ENCODE assay signal across 14 mouse cellular contexts in the genomic region with DNA sequence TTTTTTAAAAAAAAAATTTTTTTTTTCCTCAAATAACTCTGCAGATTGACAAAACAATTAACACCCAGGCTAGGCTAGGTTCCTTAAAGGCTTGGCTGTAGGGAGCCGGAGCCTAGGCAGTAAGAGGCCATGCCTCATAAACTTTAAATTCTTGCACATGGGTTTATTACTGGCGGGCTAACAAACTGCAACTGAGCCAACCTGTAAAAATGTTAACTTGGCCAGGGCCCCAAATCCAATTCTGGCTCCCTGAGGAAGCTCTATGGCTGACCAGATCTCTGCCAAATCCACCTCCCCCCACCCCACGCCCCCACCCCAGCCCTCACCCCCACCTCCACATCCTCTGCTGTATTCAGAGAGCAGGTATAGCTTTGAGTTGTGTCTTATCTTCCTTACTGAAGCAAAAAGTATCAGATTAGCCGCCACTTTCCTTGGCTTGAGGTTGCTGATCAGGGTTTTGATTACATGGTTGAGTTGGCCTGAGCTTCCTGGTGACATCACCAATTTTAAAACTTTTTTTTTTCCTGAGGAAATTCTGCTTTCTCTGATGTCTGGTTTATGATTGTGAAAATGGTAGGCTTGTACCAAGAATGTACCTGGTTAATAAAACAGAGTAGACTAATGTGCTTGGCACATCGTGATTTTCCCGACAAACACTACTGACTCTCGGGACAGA. TPM values are rescaled to one million over a fixed set of nuclear protein-coding genes. Genes with fewer than 3 reads are reported as not detected.
DNase-seq lines count a peak whose midpoint lies in the region; ATAC-seq and TF ChIP-seq lines count a peak whose summit lies in the region.
"Had no signal": no experiment of that assay in that cellular context is flagged by ENCODE, and none has a peak within 500 bp of the region (broad histone marks: within the 10 kb centered on the region; RNA-seq: fewer than 3 reads in every experiment).

No protein-coding gene starts in this region.

- H3K27ac ChIP-seq in heart, embryonic 14.5 days (replicated peaks in 1 of 2; ENCODE audit: control insufficient read depth in 1 of 2, insufficient read depth in 1 of 2, low read depth in 2 of 2, low read length in 2 of 2) = peak overlapping the region; percentile 81 to 92
- no peak overlapping the region for H3K27ac ChIP-seq in heart, adult 2 months
- H3K27ac ChIP-seq in intestine, embryonic 14.5 days (ENCODE audit: low read depth) = peak overlapping the region; percentile 62
- H3K27ac ChIP-seq in limb, embryonic 10.5 days = peak overlapping the region; percentile 91
- H3K27ac ChIP-seq in layer of hippocampus, adult 2 months = no peak overlapping the region
- H3K27ac ChIP-seq: liver, embryonic 15.5 days had no signal

- peak overlapping the region; percentile 85 for H3K4me2 ChIP-seq in heart, embryonic 14.5 days (ENCODE audit: low read length)
- H3K4me2 ChIP-seq in intestine, embryonic 14.5 days (ENCODE audit: low read length) = peak overlapping the region; percentile 84

- no peaks in the 10 kb centered on the region for H3K9me3 ChIP-seq in heart, embryonic 14.5 days (ENCODE audit: control insufficient read depth, low read length)
- no peaks in the 10 kb centered on the region for H3K9me3 ChIP-seq in intestine, embryonic 14.5 days (ENCODE audit: control insufficient read depth, low read length)
- H3K9me3 ChIP-seq in limb, embryonic 10.5 days (replicated peaks) = no peaks in the 10 kb centered on the region
- H3K9me3 ChIP-seq: liver, embryonic 15.5 days had no signal

- no peak for TF ChIP-seq POLR2A in heart, adult 2 months (IDR thresholded peaks at IDR 0.05; ENCODE audit: insufficient read depth, low read depth, low read length)

- no peak for ATAC-seq in heart, embryonic 14.5 days (ENCODE audit: insufficient number of reproducible peaks, insufficient read depth, low FRiP score, low read depth)
- ATAC-seq in intestine, embryonic 14.5 days (replicated peaks; ENCODE audit: low FRiP score, low TSS enrichment, low read depth) = no peak
- no peak for ATAC-seq in erythroid progenitor cell, adult 5-6 weeks (replicated peaks; ENCODE audit: low FRiP score, poor library complexity, severe bottlenecking)
- ATAC-seq: forebrain, embryonic 14.5 days had no signal

- no peak for TF ChIP-seq CTCF in heart, adult 2 months (IDR thresholded peaks at IDR 0.05)
- no peak for TF ChIP-seq CTCF in layer of hippocampus, adult 2 months (conservative IDR thresholded peaks at IDR 0.05)

- no peak for TF ChIP-seq EP300 in heart, adult 2 months (IDR thresholded peaks at IDR 0.05; ENCODE audit: insufficient read depth, low read depth, low read length)

- H3K27me3 ChIP-seq in heart, embryonic 14.5 days (ENCODE audit: control insufficient read depth, insufficient read depth, low read length) = no peaks in the 10 kb centered on the region
- H3K27me3 ChIP-seq in heart, adult 2 months (ENCODE audit: control insufficient read depth, insufficient read depth, low read length) = peaks cover 15% of the 10 kb centered on the region
- no peaks in the 10 kb centered on the region for H3K27me3 ChIP-seq in intestine, embryonic 14.5 days (replicated peaks; ENCODE audit: control insufficient read depth, insufficient read depth, low read length)
- H3K27me3 ChIP-seq in limb, embryonic 10.5 days (ENCODE audit: low read depth, poor library complexity, severe bottlenecking) = peaks cover 22% of the 10 kb centered on the region

- intact Hi-C loops in heart, adult 2 months (cut with DNase I) = no loop called here

- H3K9ac ChIP-seq in heart, embryonic 14.5 days (ENCODE audit: low read length) = peak overlapping the region; percentile 92
- no peak overlapping the region for H3K9ac ChIP-seq in heart, adult 2 months (ENCODE audit: low read depth, low read length)
- H3K9ac ChIP-seq in intestine, embryonic 14.5 days (ENCODE audit: low read length) = peak overlapping the region; percentile 72; the same call in 1 of the 2 replicates
- H3K9ac ChIP-seq: liver, embryonic 15.5 days had no signal

- H3K36me3 ChIP-seq in heart, embryonic 14.5 days (ENCODE audit: control insufficient read depth, insufficient read depth, low read length) = peaks cover 2% of the 10 kb centered on the region; the same call in 1 of the 2 replicates
- no peaks in the 10 kb centered on the region for H3K36me3 ChIP-seq in heart, adult 2 months (ENCODE audit: control insufficient read depth, insufficient read depth, low read length)
- 0 out of 2 replicates have a peak, but pooled peaks cover 5% of the 10 kb centered on the region for H3K36me3 ChIP-seq in intestine, embryonic 14.5 days (ENCODE audit: control insufficient read depth, insufficient read depth, low read length)
- peaks cover 15% of the 10 kb centered on the region; the same call in 1 of the 2 replicates for H3K36me3 ChIP-seq in limb, embryonic 10.5 days
- H3K36me3 ChIP-seq: liver, embryonic 15.5 days had no signal

- H3K4me1 ChIP-seq in heart, embryonic 14.5 days (ENCODE audit: control insufficient read depth in 2 of 2, insufficient read depth in 2 of 2, low read length in 2 of 2) = peaks cover 16 to 43% of the 10 kb centered on the region in 2 experiments
- H3K4me1 ChIP-seq in heart, adult 2 months (ENCODE audit: control insufficient read depth, insufficient read depth, low read length) = peaks cover 1% of the 10 kb centered on the region
- H3K4me1 ChIP-seq in intestine, embryonic 14.5 days (replicated peaks; ENCODE audit: control insufficient read depth, insufficient read depth, low read length) = peaks cover 40% of the 10 kb centered on the region
- peaks cover 82% of the 10 kb centered on the region for H3K4me1 ChIP-seq in limb, embryonic 10.5 days

- no peaks in the 10 kb centered on the region for H3K79me2 ChIP-seq in heart, adult 2 months (replicated peaks; ENCODE audit: control insufficient read depth, insufficient read depth, low read length)

- 49% methylated on average over 7 of the region's 7 CpGs for WGBS in heart, embryonic 14.5 days
- 60% methylated on average over 7 of the region's 7 CpGs for WGBS in heart, adult 2 months
- 30% methylated on average over 7 of the region's 7 CpGs for WGBS in intestine, embryonic 14.5 days
- WGBS in limb, embryonic 10.5 days = 50% methylated on average over 7 of the region's 7 CpGs

- no peak for DNase-seq in heart, adult 2 months
- DNase-seq in NIH3T3 (ENCODE audit: low read depth) = peak; percentile 83
- no peak for DNase-seq in intestine, embryonic 14.5 days (ENCODE audit: low spot score)
- DNase-seq in limb, embryonic 10.5 days (ENCODE audit: low spot score) = no peak
- no peak for DNase-seq in gastrocnemius, postnatal 10 days
- no peak for DNase-seq in layer of hippocampus, adult 2 months (ENCODE audit: low spot score in 2 of 2)
- DNase-seq: adrenal gland, adult 2 months; cerebellum, adult 9-10 months had no signal

- H3K4me3 ChIP-seq in heart, embryonic 14.5 days (ENCODE audit: control insufficient read depth in 1 of 2, insufficient read depth in 1 of 2, low read depth in 1 of 2, low read length in 2 of 2) = peak overlapping the region; percentile 66 to 68; a peak in 3 of 4 replicates
- H3K4me3 ChIP-seq in heart, adult 2 months = no peak overlapping the region
- peak overlapping the region; percentile 50; the same call in 1 of the 2 replicates for H3K4me3 ChIP-seq in intestine, embryonic 14.5 days (ENCODE audit: low read depth, low read length)
- H3K4me3 ChIP-seq in limb, embryonic 10.5 days = peak overlapping the region; percentile 71
- no peak overlapping the region for H3K4me3 ChIP-seq in layer of hippocampus, adult 2 months

RNA-seq across cellular contexts. Expression of a gene that starts 1.9 kb away (rescaled TPM):
- 9.2 and 15.0 TPM in 2 replicates for polyA plus RNA-seq in heart, embryonic 14.5 days (2014; fragmentation: Nextera tagmentation; extraction: Ambion mirVana)
- total RNA-seq in heart, adult 2 months (2021) = 1 to 10 TPM in 1 of 2 experiments, under 1 TPM in 1; 0.91 to 1.1 TPM
- polyA plus RNA-seq in heart, adult 2 months (2012; rRNA removed) = 1.2 and 1.4 TPM in 2 replicates
- 16.1 and 19.2 TPM in 2 replicates for polyA plus RNA-seq in intestine, embryonic 14.5 days (2014; fragmentation: Nextera tagmentation; extraction: Ambion mirVana)
- polyA plus RNA-seq in limb, embryonic 10.5 days (2016; fragmentation: Nextera tagmentation; extraction: Ambion mirVana) = 29.7 and 34.5 TPM in 2 replicates
- under 1 TPM; 0.50 to 0.70 TPM for total RNA-seq in gastrocnemius, postnatal 10 days (2021)
- not detected in 2 replicates for total RNA-seq in erythroid progenitor cell, adult 5-6 weeks (2015; ENCODE audit: low replicate concordance)
- total RNA-seq in erythroid progenitor cell, adult 5-6 weeks (2017; ENCODE audit: low replicate concordance) = not detected in 2 replicates
- total RNA-seq in layer of hippocampus, adult 2 months (2021) = not detected

RNA-seq across cellular contexts. Expression of a gene that starts 12.3 kb away (rescaled TPM):
- polyA plus RNA-seq in heart, embryonic 14.5 days (2014; fragmentation: Nextera tagmentation; extraction: Ambion mirVana) = not detected in 2 replicates
- total RNA-seq in heart, adult 2 months (2021) = not detected
- not detected in 2 replicates for polyA plus RNA-seq in heart, adult 2 months (2012; rRNA removed)
- not detected in 2 replicates for polyA plus RNA-seq in intestine, embryonic 14.5 days (2014; fragmentation: Nextera tagmentation; extraction: Ambion mirVana)
- not detected in 2 replicates for polyA plus RNA-seq in limb, embryonic 10.5 days (2016; fragmentation: Nextera tagmentation; extraction: Ambion mirVana)
- not detected for total RNA-seq in gastrocnemius, postnatal 10 days (2021)
- not detected in 2 replicates for total RNA-seq in erythroid progenitor cell, adult 5-6 weeks (2015; ENCODE audit: low replicate concordance)
- not detected in 2 replicates for total RNA-seq in erythroid progenitor cell, adult 5-6 weeks (2017; ENCODE audit: low replicate concordance)
- not detected for total RNA-seq in layer of hippocampus, adult 2 months (2021)
- total RNA-seq: adrenal gland, adult 2 months had no signal
- polyA plus RNA-seq: adrenal gland, adult 2 months; forebrain, embryonic 14.5 days; liver, embryonic 15.5 days; midbrain, embryonic 16.5 days; thymus, postnatal 0 days had no signal

Comparison
In these comparisons a context has a peak if more than half of its experiments do, and no peak if none do; other contexts are left out.
1. H3K27ac ChIP-seq: peak in heart, embryonic 14.5 days (2 of 2), intestine, embryonic 14.5 days (single experiment) and limb, embryonic 10.5 days (single experiment); none in heart, adult 2 months (single experiment) and layer of hippocampus, adult 2 months (single experiment).
2. H3K4me3 ChIP-seq: peak in heart, embryonic 14.5 days (2 of 2), intestine, embryonic 14.5 days (single experiment) and limb, embryonic 10.5 days (single experiment); none in heart, adult 2 months (single experiment) and layer of hippocampus, adult 2 months (single experiment).